Mouse (Mus musculus) kidney, adult 9 months (tissue): ENCODE measurements around the gene Gng5.

Experiments
- DNase-seq: peaks from one replicate; pipeline ENCODE4 v3.0.0; 2022

Gng5 gene

GRCm38 (mm10) chr3:146499431-146500002 lies at the start of gene Gng5, which contains the start of gene Spata1:
TSS of gene Gng5 (plus strand) at chr3:146499807.
TSS of gene Spata1 (minus strand) at chr3:146499753.
- DNase-seq: peak; percentile 87

GRCm38 (mm10) chr3:146450371-146450841 lies 49.2 kb upstream of the Gng5 start:
- peak; percentile 97 for DNase-seq

- DNase-seq: no peak
Measured at GRCm38 (mm10) chr3:146451375-146451774, 48.2 kb upstream of the Gng5 start.

- DNase-seq: no peak
Measured at GRCm38 (mm10) chr3:146462939-146463338, 36.7 kb upstream of the Gng5 start.

GRCm38 (mm10) chr3:146469226-146469625 lies 30.4 kb upstream of the Gng5 start:
- no peak for DNase-seq

- DNase-seq: no peak
Measured at GRCm38 (mm10) chr3:146472657-146473056, 26.9 kb upstream of the Gng5 start.

- DNase-seq: no peak
Measured at GRCm38 (mm10) chr3:146473741-146474140, 25.9 kb upstream of the Gng5 start.

- DNase-seq: peak; percentile 64
Measured at GRCm38 (mm10) chr3:146474428-146474827, 25.2 kb upstream of the Gng5 start.

GRCm38 (mm10) chr3:146482044-146482443 lies 17.6 kb upstream of the Gng5 start:
- DNase-seq: no peak

GRCm38 (mm10) chr3:146486464-146486863 lies 13.1 kb upstream of the Gng5 start:
- DNase-seq: no peak

- no peak for DNase-seq
Measured at GRCm38 (mm10) chr3:146494941-146495340, 4.7 kb upstream of the Gng5 start.

- DNase-seq: no peak
Measured at GRCm38 (mm10) chr3:146498989-146499388, 618 bp upstream of the Gng5 start.

- DNase-seq: peak; percentile 50
Measured at GRCm38 (mm10) chr3:146500003-146500809, 599 bp downstream of the Gng5 start.

GRCm38 (mm10) chr3:146500810-146501201 lies 1.2 kb downstream of the Gng5 start:
- DNase-seq: no peak

GRCm38 (mm10) chr3:146501601-146502123 lies 2.1 kb downstream of the Gng5 start:
- DNase-seq: no peak

GRCm38 (mm10) chr3:146506711-146507110 lies 7.1 kb downstream of the Gng5 start:
- DNase-seq: no peak

- no peak for DNase-seq
Measured at GRCm38 (mm10) chr3:146520226-146520797, 20.7 kb downstream of the Gng5 start.

GRCm38 (mm10) chr3:146520798-146521651 lies 21.4 kb downstream of the Gng5 start, which contains the start of gene Rpf1:
TSS of gene Rpf1 (minus strand) at chr3:146521429.
- peak; percentile 95 for DNase-seq

GRCm38 (mm10) chr3:146521652-146522020 lies 22.0 kb downstream of the Gng5 start:
- DNase-seq: no peak

GRCm38 (mm10) chr3:146528335-146528734 lies 28.7 kb downstream of the Gng5 start:
- no peak for DNase-seq

GRCm38 (mm10) chr3:146534986-146535385 lies 35.4 kb downstream of the Gng5 start:
- no peak for DNase-seq

- peak; percentile 73 for DNase-seq
Measured at GRCm38 (mm10) chr3:146540521-146541273, 41.1 kb downstream of the Gng5 start.
